Mouse (Mus musculus) liver, embryonic 11.5 days (tissue): ENCODE measurements at regions not wholly inside any gene's neighbourhood (a gene's known extent, or its start where the extent isn't known, plus 50 kb on each side); places are given as distances from the start of the nearest gene placed in this dataset.
"Not testable (repeated sequence)": the region's sequence is repeated elsewhere in the genome, so short reads cannot be mapped to it uniquely, and the experiment has no call there.

Experiments used
- ATAC-seq: fragments of 200-750 bp; cut with Nextera tagmentation; replicated peaks from 2 replicates; pipeline ENCODE4 v1.8.0; 2017; ENCODE audit warnings: moderate number of reproducible peaks, mild to moderate bottlenecking, moderate TSS enrichment, moderate library complexity; ENCODE audit not compliant: low FRiP score
- DNase-seq: peaks from one replicate; pipeline ENCODE4 v3.0.0-alpha.2; 2017; ENCODE audit warnings: low spot score
- H3K27ac ChIP-seq: fragments of 300-500 bp; sonication (generic); 2 replicates; pipeline ENCODE4 v1.5.1; 2014; ENCODE audit warnings: mild to moderate bottlenecking, low read depth, low read length, control low read depth
- H3K27me3 ChIP-seq: fragments of 300-500 bp; sonication (generic); replicated peaks from 2 replicates; pipeline ENCODE4 v1.6.1; 2014; ENCODE audit warnings: low read length, mixed read lengths; ENCODE audit not compliant: control insufficient read depth, insufficient read depth
- H3K36me3 ChIP-seq: fragments of 300-500 bp; sonication (generic); 2 replicates; pipeline ENCODE4 v1.6.1; 2014; ENCODE audit warnings: mild to moderate bottlenecking, low read length, moderate library complexity, mixed read lengths; ENCODE audit not compliant: control insufficient read depth, insufficient read depth
- H3K4me1 ChIP-seq: fragments of 300-500 bp; sonication (generic); replicated peaks from 2 replicates; pipeline ENCODE4 v1.6.1; 2014; ENCODE audit warnings: low read length, mixed read lengths; ENCODE audit not compliant: control insufficient read depth, insufficient read depth
- H3K4me2 ChIP-seq: fragments of 300-500 bp; sonication (generic); 2 replicates; pipeline ENCODE4 v1.6.1; 2014; ENCODE audit warnings: mild to moderate bottlenecking, control low read depth, moderate library complexity
- H3K4me3 ChIP-seq: fragments of 300-500 bp; sonication (generic); 2 replicates; pipeline ENCODE4 v1.5.1; 2014; ENCODE audit warnings: low read depth, low read length, control low read depth
- H3K9ac ChIP-seq: fragments of 300-500 bp; sonication (generic); 2 replicates; pipeline ENCODE4 v1.6.1; 2014; ENCODE audit warnings: low read depth, low read length, control low read depth
- H3K9me3 ChIP-seq: fragments of 300-500 bp; sonication (generic); 2 replicates; pipeline ENCODE4 v1.6.1; 2016; ENCODE audit warnings: low read length, inconsistent platforms, mixed read lengths; ENCODE audit not compliant: control insufficient read depth
- WGBS: fragments of 180-500 bp; shearing (Covaris S2); extraction: QIAGEN DNeasy Blood & Tissue Kit; methylation state at CpG from one replicate; pipeline ENCODE4 v1.1.7; 2014; 5-methylcytosine and 5-hydroxymethylcytosine counted together

DNA sequence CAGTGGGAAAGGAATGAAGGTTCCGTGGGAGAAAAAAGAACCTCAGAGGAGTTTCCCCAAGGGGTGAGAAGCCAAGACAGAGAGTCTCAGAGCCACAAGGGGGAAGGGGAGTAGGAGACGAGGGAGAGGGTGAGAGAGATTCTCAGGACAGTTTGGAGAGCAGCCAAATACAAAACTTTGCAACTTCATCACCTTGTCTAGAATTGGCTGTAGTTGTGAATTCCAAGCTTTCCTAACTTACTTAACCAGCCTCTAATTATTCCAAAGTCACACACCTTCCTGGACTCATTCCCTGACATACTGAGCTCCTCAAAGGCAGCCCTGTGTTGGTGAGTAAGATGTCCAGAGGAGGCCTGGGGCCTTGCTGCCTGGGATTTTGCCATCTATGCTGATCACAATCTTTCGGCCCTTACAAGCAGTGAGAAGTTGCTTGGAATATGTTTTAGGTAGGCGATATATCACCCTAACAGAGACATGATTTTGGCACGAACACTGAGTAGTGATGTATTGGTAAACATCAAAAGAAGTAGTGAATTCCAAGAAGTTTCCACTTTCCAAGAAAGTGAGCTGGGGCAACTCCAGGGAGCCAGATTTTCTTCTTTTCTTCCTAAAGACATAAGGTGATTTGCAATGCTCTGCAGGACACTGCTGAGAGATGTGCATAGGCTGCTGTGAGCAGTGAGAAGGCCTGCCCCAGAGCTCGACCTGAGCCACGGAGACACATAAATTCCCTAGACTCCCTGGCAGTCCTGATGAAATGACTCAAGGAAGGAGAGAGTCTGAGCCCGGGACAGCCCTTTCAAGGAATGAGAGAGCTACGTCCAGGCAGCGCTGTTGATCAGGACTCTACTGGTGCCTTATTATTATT, 106.2 kb upstream of the Slc1a3 start:
- Histone ChIP-seq H3K9me3 (no peaks in the 10 kb centered on the region), H3K27me3 (no peaks in the 10 kb centered on the region), H3K27ac (no peak overlapping the region), H3K4me1 (no peaks in the 10 kb centered on the region), H3K4me2 (no peak overlapping the region), H3K9ac (no peak overlapping the region), H3K36me3 (no peaks in the 10 kb centered on the region), H3K4me3 (no peak overlapping the region)
- ATAC-seq (no peak), DNase-seq (no peak)
- WGBS: 71% methylated on average over 10 of the region's 10 CpGs

GRCm38 (mm10) chr15:8815958-8816357, 105.4 kb upstream of the Slc1a3 start:
- H3K9ac ChIP-seq: no peak overlapping the region
- H3K4me1 ChIP-seq: no peaks in the 10 kb centered on the region
- H3K4me3 ChIP-seq: no peak overlapping the region
- no peak overlapping the region for H3K4me2 ChIP-seq
- H3K27ac ChIP-seq: no peak overlapping the region
- WGBS: 57% methylated on average over 2 of the region's 2 CpGs
- ATAC-seq (no peak), DNase-seq (no peak)
- no peaks in the 10 kb centered on the region for H3K9me3 ChIP-seq
- H3K27me3 ChIP-seq: no peaks in the 10 kb centered on the region
- no peaks in the 10 kb centered on the region for H3K36me3 ChIP-seq

DNA sequence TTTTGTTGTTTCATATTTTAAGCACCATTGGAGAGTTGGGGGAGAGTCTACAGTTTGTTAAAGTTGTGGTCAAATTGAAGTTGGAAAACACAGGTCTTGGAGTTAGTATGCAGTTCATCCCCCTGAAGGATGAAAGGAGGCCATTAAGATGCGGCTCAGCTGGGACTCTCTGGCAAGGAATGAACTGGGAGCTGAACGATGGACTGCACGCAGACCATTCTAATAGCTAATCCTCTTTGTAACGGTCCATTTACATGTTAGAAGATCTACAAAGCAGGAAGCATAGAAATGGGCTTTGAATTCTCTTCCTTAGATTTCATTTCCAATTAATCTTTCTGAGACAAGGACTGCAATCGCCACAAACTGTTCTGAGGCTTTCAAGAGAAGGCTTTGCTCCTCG, 104.7 kb upstream of the Slc1a3 start:
- H3K9ac ChIP-seq: no peak overlapping the region
- no peaks in the 10 kb centered on the region for H3K27me3 ChIP-seq
- H3K4me3 ChIP-seq: no peak overlapping the region
- no peak for ATAC-seq
- no peak overlapping the region for H3K4me2 ChIP-seq
- WGBS: 84% methylated on average over 6 of the region's 6 CpGs
- no peaks in the 10 kb centered on the region for H3K36me3 ChIP-seq
- H3K27ac ChIP-seq: no peak overlapping the region
- no peaks in the 10 kb centered on the region for H3K4me1 ChIP-seq
- H3K9me3 ChIP-seq: no peaks in the 10 kb centered on the region
- no peak for DNase-seq

DNA sequence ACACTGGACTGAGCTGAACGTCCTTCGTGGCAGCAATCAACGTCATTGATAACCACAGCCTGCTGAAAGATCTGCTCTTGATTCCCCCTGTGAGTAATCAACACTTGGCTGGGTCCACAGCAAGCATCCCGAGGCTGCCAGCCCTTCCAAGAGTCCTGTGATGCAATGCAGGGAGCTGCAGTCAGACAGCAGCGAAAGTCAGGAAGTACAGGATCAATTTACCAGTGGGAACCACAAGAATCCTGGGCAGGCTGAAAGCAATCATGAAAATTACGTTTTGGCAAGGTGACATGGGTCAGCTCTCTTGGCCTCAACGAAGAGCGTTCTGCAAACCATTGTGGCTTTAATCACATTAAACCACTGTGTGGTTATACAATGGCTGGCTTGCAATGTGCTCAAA, 95.8 kb upstream of the Slc1a3 start:
- ATAC-seq (no peak), DNase-seq (no peak)
- Histone ChIP-seq H3K9me3 (no peaks in the 10 kb centered on the region), H3K4me1 (no peaks in the 10 kb centered on the region), H3K27me3 (no peaks in the 10 kb centered on the region), H3K9ac (no peak overlapping the region), H3K4me2 (no peak overlapping the region), H3K27ac (no peak overlapping the region), H3K4me3 (no peak overlapping the region), H3K36me3 (no peaks in the 10 kb centered on the region)
- 49% methylated on average over 8 of the region's 8 CpGs for WGBS

DNA sequence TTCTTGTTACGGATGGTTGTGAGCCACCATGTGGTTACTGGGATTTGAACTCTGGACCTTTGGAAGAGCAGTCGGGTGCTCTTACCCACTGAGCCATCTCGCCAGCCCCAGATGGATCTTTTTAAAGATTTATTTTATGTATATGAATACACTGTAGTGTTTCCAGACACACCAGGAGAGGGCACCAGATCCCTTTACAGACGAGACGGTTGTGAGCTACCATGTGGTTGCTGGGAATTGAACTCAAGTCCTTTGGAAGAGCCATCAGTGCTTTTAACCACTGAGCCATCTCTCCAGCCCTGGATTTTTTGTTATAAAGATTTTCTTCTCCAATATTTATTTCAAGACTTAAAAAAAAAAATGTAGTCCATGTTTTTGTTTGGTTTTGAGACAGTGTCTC, 95.0 kb upstream of the Slc1a3 start:
- H3K27me3 ChIP-seq, H3K4me2 ChIP-seq, DNase-seq, H3K36me3 ChIP-seq, H3K4me3 ChIP-seq, H3K9me3 ChIP-seq, ATAC-seq, H3K4me1 ChIP-seq, H3K27ac ChIP-seq, H3K9ac ChIP-seq: not testable (repeated sequence)
- WGBS: 86% methylated on average over 4 of the region's 5 CpGs

DNA sequence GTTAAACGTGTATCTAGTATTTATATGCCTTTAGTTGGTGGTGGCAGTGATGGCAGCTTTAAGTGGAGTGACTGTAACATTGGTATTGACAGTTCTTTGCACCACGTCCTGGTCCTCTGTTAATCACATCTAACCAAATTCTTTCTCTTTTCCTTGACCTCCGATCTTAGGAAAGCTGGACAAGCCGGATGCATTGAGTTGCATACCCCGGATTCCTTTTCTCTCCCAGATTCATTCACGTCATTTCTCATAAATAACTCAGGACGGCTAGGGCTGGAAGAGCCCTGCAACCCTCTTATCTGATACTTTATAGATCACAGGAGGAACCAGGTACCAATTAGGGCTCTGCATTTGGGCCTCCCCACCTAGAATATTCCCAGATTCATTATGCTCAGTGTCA, 91.5 kb upstream of the Slc1a3 start:
- no peak for ATAC-seq
- H3K27me3 ChIP-seq: no peaks in the 10 kb centered on the region
- H3K9ac ChIP-seq: no peak overlapping the region
- H3K4me1 ChIP-seq: no peaks in the 10 kb centered on the region
- no peaks in the 10 kb centered on the region for H3K36me3 ChIP-seq
- no peak for DNase-seq
- no peak overlapping the region for H3K4me2 ChIP-seq
- no peak overlapping the region for H3K4me3 ChIP-seq
- H3K27ac ChIP-seq: no peak overlapping the region
- H3K9me3 ChIP-seq: no peaks in the 10 kb centered on the region
- 62% methylated on average over 7 of the region's 7 CpGs for WGBS

DNA sequence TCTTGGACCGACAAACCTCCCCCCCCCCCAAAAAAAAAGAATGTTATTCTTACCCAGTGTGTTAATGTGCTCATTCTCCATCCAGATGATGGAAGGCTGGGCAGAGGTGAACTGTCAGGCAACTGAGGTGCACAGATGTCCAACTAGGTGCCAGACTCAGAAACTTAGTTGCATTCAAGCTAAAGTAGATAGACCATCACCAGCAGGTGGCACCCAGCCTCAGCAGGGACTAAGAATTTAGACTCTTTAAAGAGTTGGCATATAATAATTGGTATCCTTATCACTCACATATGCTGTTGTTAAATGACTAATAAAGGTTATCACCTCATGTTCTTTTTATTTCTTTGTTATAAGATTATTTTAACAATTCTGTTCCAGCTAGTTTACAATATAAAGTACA, 86.5 kb upstream of the Slc1a3 start:
- Histone ChIP-seq H3K9me3 (no peaks in the 10 kb centered on the region), H3K27ac (no peak overlapping the region), H3K36me3 (no peaks in the 10 kb centered on the region), H3K27me3 (no peaks in the 10 kb centered on the region), H3K4me3 (no peak overlapping the region), H3K4me1 (no peaks in the 10 kb centered on the region), H3K9ac (no peak overlapping the region), H3K4me2 (no peak overlapping the region)
- 94% methylated on average over 1 of the region's 1 CpGs for WGBS
- DNase-seq: no peak
- ATAC-seq: no peak

DNA sequence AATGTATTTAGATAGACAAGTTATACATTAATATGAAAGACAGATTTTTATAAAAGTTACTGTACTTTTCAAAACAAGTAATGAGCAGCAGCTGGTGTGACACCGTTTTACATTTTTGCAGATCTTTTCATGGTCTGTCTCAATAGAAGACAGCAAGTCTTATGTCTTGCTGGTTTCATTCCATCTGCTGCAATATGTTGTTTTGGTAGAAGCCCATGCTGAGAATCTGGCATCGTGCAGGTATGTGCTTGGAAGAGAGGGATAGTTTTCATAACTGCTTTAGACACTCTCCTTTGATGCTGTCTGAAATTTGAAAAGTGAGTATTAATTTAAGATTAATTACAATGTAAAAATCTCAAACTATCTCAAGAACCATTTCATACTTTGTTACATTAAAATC, 81.5 kb upstream of the Slc1a3 start:
- ATAC-seq (no peak), DNase-seq (no peak)
- H3K4me2 ChIP-seq: no peak overlapping the region
- no peaks in the 10 kb centered on the region for H3K27me3 ChIP-seq
- H3K4me1 ChIP-seq: no peaks in the 10 kb centered on the region
- no peak overlapping the region for H3K9ac ChIP-seq
- no peak overlapping the region for H3K27ac ChIP-seq
- H3K36me3 ChIP-seq: no peaks in the 10 kb centered on the region
- H3K9me3 ChIP-seq: no peaks in the 10 kb centered on the region
- H3K4me3 ChIP-seq: no peak overlapping the region
- 80% methylated on average over 2 of the region's 2 CpGs for WGBS

DNA sequence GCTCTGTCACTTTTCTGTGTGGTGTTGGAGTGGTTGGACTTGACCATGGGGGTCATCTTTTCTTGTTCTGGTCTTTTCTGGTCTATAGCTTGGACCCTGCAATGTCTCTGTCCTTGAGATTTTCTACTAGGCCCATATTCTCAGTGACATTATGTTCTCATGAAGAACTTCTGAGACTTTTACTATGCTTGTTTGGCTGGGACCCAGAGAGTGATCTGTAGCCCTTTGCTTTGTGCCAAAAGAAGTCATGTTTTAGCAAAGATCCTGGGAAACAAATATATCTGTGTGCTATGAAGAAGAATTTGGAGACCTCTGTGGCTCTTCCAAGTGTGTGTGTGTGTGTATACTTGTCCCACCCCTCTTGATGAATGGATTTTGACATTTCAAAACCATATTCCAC, 79.4 kb upstream of the Slc1a3 start:
- H3K36me3 ChIP-seq: no peaks in the 10 kb centered on the region
- no peaks in the 10 kb centered on the region for H3K9me3 ChIP-seq
- H3K4me1 ChIP-seq: no peaks in the 10 kb centered on the region
- no peak overlapping the region for H3K4me2 ChIP-seq
- no peak for ATAC-seq
- DNase-seq: no peak
- H3K27ac ChIP-seq: no peak overlapping the region
- no peaks in the 10 kb centered on the region for H3K27me3 ChIP-seq
- no peak overlapping the region for H3K4me3 ChIP-seq
- H3K9ac ChIP-seq: no peak overlapping the region
